Mouse (Mus musculus) forebrain, embryonic 12.5 days (tissue): ENCODE measurements around the gene Rbm10. TPM values are rescaled to one million over a fixed set of nuclear protein-coding genes. Genes with fewer than 3 reads are reported as not detected.

Source experiments
- ATAC-seq: fragments of 200-750 bp; cut with Nextera tagmentation; 2 replicates; pipeline ENCODE4 v1.8.0; 2017; ENCODE audit warnings: moderate TSS enrichment; ENCODE audit not compliant: low FRiP score
- H3K27ac ChIP-seq: fragments of 300-500 bp; sonication (generic); 2 replicates; pipeline ENCODE4 v1.5.1; 2016; ENCODE audit warnings: mild to moderate bottlenecking
- H3K27me3 ChIP-seq: fragments of 300-500 bp; sonication (generic); 2 replicates; pipeline ENCODE4 v1.6.1; 2016; ENCODE audit warnings: mild to moderate bottlenecking
- H3K36me3 ChIP-seq: fragments of 300-500 bp; sonication (generic); replicated peaks from 2 replicates; pipeline ENCODE4 v1.6.1; 2016; ENCODE audit warnings: mild to moderate bottlenecking
- H3K4me1 ChIP-seq: fragments of 300-500 bp; sonication (generic); 2 replicates; pipeline ENCODE4 v1.6.1; 2016
- H3K4me2 ChIP-seq: fragments of 300-500 bp; sonication (generic); 2 replicates; pipeline ENCODE4 v1.6.1; 2016; ENCODE audit warnings: mild to moderate bottlenecking, moderate library complexity
- H3K4me3 ChIP-seq: fragments of 300-500 bp; sonication (generic); replicated peaks from 2 replicates; pipeline ENCODE4 v1.5.1; 2016; ENCODE audit warnings: mild to moderate bottlenecking
- H3K9ac ChIP-seq: fragments of 300-500 bp; sonication (generic); 2 replicates; pipeline ENCODE4 v1.6.1; 2016; ENCODE audit warnings: mild to moderate bottlenecking
- H3K9me3 ChIP-seq: fragments of 300-500 bp; sonication (generic); 2 replicates; pipeline ENCODE4 v1.6.1; 2016
- WGBS: fragments of 180-500 bp; shearing (Covaris S2); methylation state at CpG from one replicate; pipeline ENCODE4 v1.1.7; 2016; 5-methylcytosine and 5-hydroxymethylcytosine counted together
- polyA plus RNA-seq: library from polyadenylated mRNA; unstranded; fragments of >200 nt; fragmentation: Nextera tagmentation; extraction: Ambion mirVana; gene quantifications from 2 replicates; pipeline ENCODE4 v1.2.1, GENCODE M21; 2016

The Rbm10 gene
- 84.9 and 89.2 TPM in 2 replicates for polyA plus RNA-seq

DNA sequence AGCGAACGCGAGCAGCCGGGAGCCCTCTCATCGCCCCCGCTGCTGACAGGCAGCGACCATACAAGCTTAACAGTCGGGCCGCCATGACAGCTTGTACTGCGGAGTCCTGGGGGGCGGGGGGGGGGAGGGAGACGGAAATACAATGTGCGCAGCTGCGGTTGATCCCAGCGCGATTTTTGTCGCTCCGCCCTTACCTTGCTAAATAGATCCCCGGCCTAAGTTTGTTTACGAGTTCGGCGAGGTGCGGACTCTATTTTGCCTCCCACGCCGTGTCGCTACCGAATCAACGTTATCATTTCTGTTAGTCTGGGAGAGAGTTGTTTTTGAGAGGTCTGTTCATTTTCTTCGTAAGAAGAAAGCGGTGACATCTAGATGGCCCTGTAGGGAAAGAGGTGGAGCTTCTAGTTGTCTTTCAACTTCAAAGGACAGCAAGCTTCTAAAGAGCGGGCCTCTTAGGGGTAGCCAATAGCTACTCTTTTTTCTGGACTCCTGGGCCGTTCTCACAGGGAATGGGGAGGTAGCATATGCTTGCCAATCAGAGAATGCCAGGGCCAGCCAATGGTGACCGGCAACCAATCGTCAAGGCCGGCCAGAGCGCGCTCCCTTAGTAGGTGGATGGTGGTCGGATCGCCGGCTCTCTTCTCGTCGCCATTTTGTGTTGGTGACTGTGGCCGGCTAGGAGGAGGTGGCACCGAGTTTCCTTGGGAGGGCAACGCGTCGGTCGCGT is at the start of gene Rbm10, which contains the start of gene Ndufb11:
Gene Rbm10 (plus strand): TSS at position 328 of the 727 bp plus-strand sequence.
Gene Ndufb11 (minus strand): TSS at position 444 of the 727 bp plus-strand sequence.
- WGBS, result 24% methylated on average over 47 of the region's 49 CpGs
- Histone ChIP-seq H3K4me2 (peak within 1 kb of the TSS; percentile 62), H3K9ac (peak within 1 kb of the TSS; percentile 69), H3K27ac (peak within 1 kb of the TSS; percentile 88), H3K4me1 (peaks cover 14% of the 10 kb centered on the region), H3K9me3 (no peaks in the 10 kb centered on the region), H3K27me3 (no peaks in the 10 kb centered on the region), H3K4me3 (peak within 1 kb of the TSS; percentile 60), H3K36me3 (peaks cover 16% of the 10 kb centered on the region)
- ATAC-seq, result peak; percentile 97

GRCm38 (mm10) chrX:20571024-20571423 is 46.3 kb upstream of the Rbm10 start:
- Histone ChIP-seq H3K27ac (no peak overlapping the region), H3K36me3 (no peaks in the 10 kb centered on the region), H3K9me3 (no peaks in the 10 kb centered on the region), H3K4me1 (no peaks in the 10 kb centered on the region), H3K4me3 (no peak overlapping the region), H3K27me3 (no peaks in the 10 kb centered on the region), H3K4me2 (no peak overlapping the region), H3K9ac (no peak overlapping the region)
- WGBS, result 50% methylated on average over 2 of the region's 2 CpGs
- peak; percentile 33; the same call in 1 of the 2 replicates for ATAC-seq

DNA sequence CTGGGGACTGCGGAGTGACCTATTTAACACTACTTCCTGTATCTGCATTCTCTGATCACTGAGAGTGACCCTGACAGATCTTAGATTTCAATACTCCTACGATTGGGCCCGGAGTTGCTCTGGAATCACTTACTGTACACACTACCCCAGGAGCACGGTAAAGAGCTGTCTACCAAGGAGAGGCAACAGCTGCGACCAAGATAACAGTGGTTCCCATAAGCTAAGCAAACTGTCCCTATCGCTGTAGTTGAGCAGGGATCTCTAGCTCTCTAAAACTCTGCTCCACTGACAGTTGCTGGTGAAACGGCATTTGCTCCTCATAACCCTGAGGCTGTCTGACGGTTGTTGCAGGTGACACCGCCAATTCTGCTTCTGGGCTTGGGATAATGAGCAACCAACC is 44.6 kb upstream of the Rbm10 start:
- Histone ChIP-seq H3K4me1 (no peaks in the 10 kb centered on the region), H3K4me3 (no peak overlapping the region), H3K27me3 (no peaks in the 10 kb centered on the region), H3K36me3 (no peaks in the 10 kb centered on the region), H3K4me2 (no peak overlapping the region), H3K27ac (no peak overlapping the region), H3K9ac (no peak overlapping the region), H3K9me3 (no peaks in the 10 kb centered on the region)
- WGBS, result 86% methylated on average over 9 of the region's 9 CpGs
- ATAC-seq, result no peak

DNA sequence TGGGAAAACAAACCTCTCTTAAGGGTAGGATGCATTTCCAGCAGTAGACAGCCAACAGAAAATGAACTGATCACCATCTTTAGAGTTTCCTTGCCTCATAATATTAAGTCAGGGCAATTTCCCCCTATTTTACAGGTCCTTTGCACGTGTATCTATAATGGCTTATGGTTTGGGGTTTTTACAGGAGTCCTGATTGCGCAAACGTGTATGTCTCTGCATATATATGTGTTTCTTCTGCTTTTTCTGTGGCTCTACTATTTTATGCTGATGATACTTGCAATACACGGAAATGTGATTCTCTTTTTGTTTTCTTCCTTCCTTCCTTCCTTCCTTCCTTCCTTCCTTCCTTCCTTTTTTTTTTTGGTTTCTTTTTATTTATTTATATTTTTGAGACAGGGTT is 43.4 kb upstream of the Rbm10 start:
- Histone ChIP-seq H3K27me3 (no peaks in the 10 kb centered on the region), H3K36me3 (no peaks in the 10 kb centered on the region), H3K9me3 (no peaks in the 10 kb centered on the region), H3K4me2 (no peak overlapping the region), H3K4me1 (no peaks in the 10 kb centered on the region), H3K9ac (no peak overlapping the region), H3K4me3 (no peak overlapping the region), H3K27ac (no peak overlapping the region)
- WGBS, result 79% methylated on average over 4 of the region's 4 CpGs
- ATAC-seq, result no peak

GRCm38 (mm10) chrX:20587968-20588367 is 29.3 kb upstream of the Rbm10 start:
- ATAC-seq, result no peak
- no peaks in the 10 kb centered on the region for H3K4me1 ChIP-seq
- no peaks in the 10 kb centered on the region for H3K36me3 ChIP-seq
- no peak overlapping the region for H3K9ac ChIP-seq
- no peak overlapping the region for H3K4me2 ChIP-seq
- H3K4me3 ChIP-seq, result no peak overlapping the region
- 24% methylated on average over 4 of the region's 4 CpGs for WGBS
- H3K9me3 ChIP-seq, result no peaks in the 10 kb centered on the region
- H3K27me3 ChIP-seq, result no peaks in the 10 kb centered on the region
- no peak overlapping the region for H3K27ac ChIP-seq

DNA sequence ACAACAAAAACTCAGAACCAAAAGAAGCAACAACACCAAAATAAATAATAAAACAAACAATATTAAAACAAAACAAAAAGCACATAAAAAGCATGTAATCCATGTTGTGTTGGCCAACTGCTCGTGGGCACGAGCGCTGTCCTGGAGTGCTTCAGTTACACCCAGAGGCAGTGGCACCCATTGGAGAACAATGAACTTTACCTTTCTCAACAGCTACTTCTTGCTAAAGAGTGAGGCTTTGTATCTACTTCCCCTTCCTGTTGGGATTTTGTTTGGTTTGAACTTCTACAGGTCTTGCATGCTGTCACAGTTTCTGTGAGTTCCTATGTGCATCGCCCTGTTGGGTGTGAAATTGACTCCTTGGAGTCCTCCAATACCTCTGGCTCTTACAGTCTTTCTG is 8.8 kb upstream of the Rbm10 start:
- Histone ChIP-seq H3K36me3 (no peaks in the 10 kb centered on the region), H3K27me3 (no peaks in the 10 kb centered on the region), H3K9ac (no peak overlapping the region), H3K4me3 (no peak overlapping the region), H3K9me3 (no peaks in the 10 kb centered on the region), H3K4me2 (no peak overlapping the region), H3K4me1 (no peaks in the 10 kb centered on the region), H3K27ac (no peak overlapping the region)
- no peak for ATAC-seq
- 87% methylated on average over 4 of the region's 4 CpGs for WGBS

- Histone ChIP-seq H3K36me3 (peaks cover 15% of the 10 kb centered on the region), H3K4me2 (peak overlapping the region; percentile 52), H3K4me1 (peaks cover 14% of the 10 kb centered on the region), H3K27me3 (no peaks in the 10 kb centered on the region), H3K9me3 (no peaks in the 10 kb centered on the region), H3K9ac (peak overlapping the region; percentile 59), H3K4me3 (peak overlapping the region; percentile 60), H3K27ac (peak overlapping the region; percentile 88)
- no peak for ATAC-seq
- 31% methylated on average over 17 of the region's 17 CpGs for WGBS
Measured at GRCm38 (mm10) chrX:20616861-20617175, 485 bp upstream of the Rbm10 start.

DNA sequence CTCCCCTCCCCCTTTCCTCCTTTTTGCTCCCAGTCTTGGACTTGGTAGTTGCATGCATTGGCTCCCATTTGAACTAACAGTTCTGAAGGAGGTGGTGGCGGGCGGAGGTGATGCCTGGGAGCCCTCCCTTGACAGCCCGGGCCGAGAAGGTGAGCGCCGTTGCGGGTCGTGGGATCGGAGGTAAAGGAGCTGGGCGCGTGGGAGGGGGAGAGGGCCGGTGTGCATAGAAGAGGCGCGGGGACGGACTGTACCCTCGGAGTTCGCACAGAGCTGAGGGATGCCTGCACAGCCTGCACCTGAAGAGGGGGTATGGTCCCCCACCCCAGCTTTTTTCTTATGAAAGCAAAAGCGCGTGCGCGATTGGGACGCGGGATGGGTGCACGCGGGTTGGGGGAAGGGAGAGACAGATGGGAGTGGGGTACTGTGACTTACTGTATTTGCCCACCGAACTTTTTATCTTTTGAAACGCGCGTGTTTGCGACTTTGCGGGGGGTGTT is 648 bp downstream of the Rbm10 start:
- WGBS, result 22% methylated on average over 31 of the region's 31 CpGs
- H3K4me2 ChIP-seq, result peak overlapping the region; percentile 62

DNA sequence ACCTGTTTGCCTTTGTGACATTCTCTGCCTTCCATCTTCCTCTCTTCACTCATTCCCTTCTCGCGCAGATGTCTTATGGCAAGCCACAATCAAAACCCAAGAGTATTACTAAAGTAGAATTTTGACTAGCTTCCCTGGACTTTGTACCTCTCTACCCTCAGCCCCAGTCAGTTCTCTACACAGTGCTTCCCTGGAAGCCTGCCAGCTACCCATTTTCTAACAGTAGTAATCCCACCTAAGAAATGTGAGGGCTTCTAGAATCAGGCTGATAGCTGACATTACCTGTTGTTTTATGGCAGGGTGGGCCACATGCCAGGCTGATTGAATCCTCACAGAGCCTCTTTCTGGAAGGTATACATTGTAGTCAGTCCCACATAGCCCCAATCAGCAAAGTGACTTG is 20.8 kb downstream of the Rbm10 start:
- Histone ChIP-seq H3K27ac (no peak overlapping the region), H3K4me3 (no peak overlapping the region), H3K4me1 (no peaks in the 10 kb centered on the region), H3K27me3 (no peaks in the 10 kb centered on the region), H3K9ac (no peak overlapping the region), H3K9me3 (no peaks in the 10 kb centered on the region), H3K4me2 (no peak overlapping the region), H3K36me3 (peaks cover 66% of the 10 kb centered on the region)
- no peak for ATAC-seq
- WGBS, result 92% methylated on average over 2 of the region's 2 CpGs

More for the DNA sequence above, 648 bp downstream of the Rbm10 start:
- H3K36me3 ChIP-seq, result peaks cover 16% of the 10 kb centered on the region
- H3K4me3 ChIP-seq, result peak overlapping the region; percentile 60
- H3K9me3 ChIP-seq, result no peaks in the 10 kb centered on the region
- H3K27me3 ChIP-seq, result no peaks in the 10 kb centered on the region
- peaks cover 14% of the 10 kb centered on the region for H3K4me1 ChIP-seq
- ATAC-seq, result peak; percentile 66
- peak overlapping the region; percentile 88 for H3K27ac ChIP-seq
- peak overlapping the region; percentile 69 for H3K9ac ChIP-seq

- 84% methylated on average over 5 of the region's 5 CpGs for WGBS
- peaks cover 79% of the 10 kb centered on the region for H3K36me3 ChIP-seq
- no peaks in the 10 kb centered on the region for H3K9me3 ChIP-seq
- no peaks in the 10 kb centered on the region for H3K27me3 ChIP-seq
- H3K4me2 ChIP-seq, result no peak overlapping the region
- H3K27ac ChIP-seq, result no peak overlapping the region
- H3K4me3 ChIP-seq, result no peak overlapping the region
- H3K9ac ChIP-seq, result no peak overlapping the region
- no peak for ATAC-seq
- no peaks in the 10 kb centered on the region for H3K4me1 ChIP-seq
Measured at GRCm38 (mm10) chrX:20644780-20645179, 27.5 kb downstream of the Rbm10 start.

GRCm38 (mm10) chrX:20657593-20657992 is 40.3 kb downstream of the Rbm10 start:
- no peak for ATAC-seq
- no peak overlapping the region for H3K4me3 ChIP-seq
- peak overlapping the region; percentile 66 for H3K4me2 ChIP-seq
- H3K36me3 ChIP-seq, result no peaks in the 10 kb centered on the region
- H3K9ac ChIP-seq, result no peak overlapping the region
- H3K27ac ChIP-seq, result no peak overlapping the region
- H3K27me3 ChIP-seq, result no peaks in the 10 kb centered on the region
- H3K9me3 ChIP-seq, result no peaks in the 10 kb centered on the region
- H3K4me1 ChIP-seq, result peaks cover 3% of the 10 kb centered on the region; the same call in 1 of the 2 replicates
- WGBS, result 37% methylated on average over 5 of the region's 5 CpGs

DNA sequence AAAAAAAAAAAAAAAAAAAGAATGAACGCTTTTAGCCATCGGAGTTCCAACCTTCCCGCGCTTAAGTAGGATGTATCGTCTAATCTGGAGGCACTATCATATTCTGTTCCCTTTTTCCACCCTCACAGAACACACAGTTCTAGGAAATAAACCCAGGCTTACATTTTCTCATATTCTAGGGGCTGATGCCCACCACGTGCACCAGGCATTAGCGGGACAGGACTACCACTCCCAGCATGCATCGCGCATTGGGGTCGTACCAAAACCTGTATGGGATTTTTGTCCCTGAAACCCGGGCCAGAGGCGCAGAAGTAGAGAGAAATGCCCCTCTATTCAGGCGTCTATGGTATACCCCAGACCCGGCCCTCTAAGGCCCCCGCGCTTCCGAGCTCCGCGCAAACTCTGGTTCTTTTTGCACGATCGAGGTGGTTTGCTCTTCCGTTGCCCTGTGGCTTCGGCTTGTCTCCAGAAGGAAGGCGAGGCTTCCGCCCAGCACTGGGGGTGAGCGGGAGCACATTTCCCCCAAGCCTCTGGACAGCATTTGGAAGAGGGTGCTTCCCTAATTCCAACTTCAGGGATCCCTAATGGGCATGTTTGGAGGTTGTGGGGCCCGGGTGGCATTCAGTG is 40.8 kb downstream of the Rbm10 start, which contains the start of gene Uba1:
Gene Uba1 (plus strand): TSS at position 301 of the 627 bp plus-strand sequence.
- peak within 1 kb of the TSS; percentile 42; the same call in 1 of the 2 replicates for H3K27ac ChIP-seq
- peak within 1 kb of the TSS; percentile 45 for H3K4me3 ChIP-seq
- no peaks in the 10 kb centered on the region for H3K9me3 ChIP-seq
- peak within 1 kb of the TSS; percentile 40; the same call in 1 of the 2 replicates for H3K9ac ChIP-seq
- H3K27me3 ChIP-seq, result no peaks in the 10 kb centered on the region
- H3K4me2 ChIP-seq, result peak within 1 kb of the TSS; percentile 66
- peaks cover 3% of the 10 kb centered on the region; the same call in 1 of the 2 replicates for H3K4me1 ChIP-seq
- peak; percentile 83 for ATAC-seq
- 20% methylated on average over 27 of the region's 27 CpGs for WGBS
- H3K36me3 ChIP-seq, result no peaks in the 10 kb centered on the region
